Mouse (Mus musculus) small intestine, adult 10 weeks (tissue): Measurements from ENCODE around the gene Mvp. TPM values are rescaled to one million over a fixed set of nuclear protein-coding genes. Genes with fewer than 3 reads are reported as not detected.

ENCODE experiments used
- polyA plus RNA-seq: library from polyadenylated mRNA; stranded (reverse); fragments of 350-450 nt; fragmentation: Illumina TruSeq; extraction: RNeasy Lipid Tissue Mini Kit (QIAGEN cat#74804); gene quantifications from one replicate; pipeline ENCODE4 v1.2.3, GENCODE M21; 2014; ENCODE audit warnings: low replicate concordance

Gene Mvp
- 0.74 TPM for polyA plus RNA-seq

DNA sequence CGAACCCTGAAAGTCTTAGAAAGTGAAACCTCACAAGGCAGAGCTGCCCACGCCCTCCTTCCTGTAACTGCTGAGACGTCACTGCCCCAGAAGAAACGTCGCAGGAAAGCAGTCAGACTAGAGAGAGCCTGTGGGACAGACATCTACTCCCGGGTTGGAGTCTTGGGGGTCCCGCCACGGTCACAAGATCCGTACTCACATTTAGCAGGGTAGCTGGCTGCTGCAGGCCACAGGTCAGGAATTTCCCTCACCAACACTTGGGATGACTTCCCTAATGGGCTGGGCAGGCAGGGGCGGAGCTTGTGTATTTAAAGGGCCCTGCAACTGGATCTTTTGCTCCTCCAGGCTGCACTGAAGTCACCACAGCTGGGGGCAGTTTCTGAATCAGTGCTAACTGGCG is at the start of gene Mvp:
Gene Mvp, minus strand, starts transcription at position 302 of the 400 bp plus-strand sequence.

GRCm38 (mm10) chr7:127041851-127042672 is 27.6 kb upstream of the Mvp start, which contains the start of gene Kif22:
Kif22 (minus strand) TSS chr7:127042471.

GRCm38 (mm10) chr7:127026984-127027726 is 12.7 kb upstream of the Mvp start, which contains the start of gene Maz:
Maz (minus strand) TSS chr7:127027037.

DNA sequence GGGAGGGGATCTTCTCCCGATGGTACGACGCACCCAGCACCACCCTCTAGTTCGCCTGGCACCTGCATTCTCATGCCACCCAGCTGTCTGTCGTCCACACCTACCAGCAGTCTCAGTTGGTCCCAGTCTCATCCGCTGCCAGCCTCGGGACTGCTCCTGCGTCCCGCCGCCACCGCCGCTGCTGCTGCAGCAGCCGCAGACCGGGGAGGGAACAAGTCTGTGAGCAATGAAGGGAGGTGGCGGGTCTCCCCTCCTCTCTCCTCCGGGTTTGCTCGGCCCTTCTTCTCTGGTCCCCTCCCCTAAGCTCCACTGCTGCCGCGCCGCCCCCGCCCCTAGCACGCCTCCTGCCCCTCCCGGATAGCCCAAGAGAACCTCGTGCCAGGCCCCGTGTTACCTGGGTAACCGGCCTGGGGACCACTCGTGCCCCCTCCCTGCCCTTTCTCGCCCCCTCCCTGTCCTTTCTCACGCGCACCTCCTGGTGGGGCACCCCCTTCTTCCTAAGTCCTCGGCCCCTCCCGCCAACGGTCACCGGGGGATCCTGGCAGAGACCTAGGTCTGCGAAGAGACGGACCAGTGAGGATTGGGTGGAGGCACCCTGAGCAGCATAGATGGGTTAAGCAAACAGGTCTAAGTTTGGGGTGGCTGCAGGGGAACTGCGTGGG is 6.6 kb upstream of the Mvp start, which contains the start of the genes Gm42742 and Prrt2:
Gene Gm42742, minus strand, starts transcription at position 197 of the 662 bp plus-strand sequence.
Gene Prrt2, minus strand, starts transcription at position 311 of the 662 bp plus-strand sequence.

DNA sequence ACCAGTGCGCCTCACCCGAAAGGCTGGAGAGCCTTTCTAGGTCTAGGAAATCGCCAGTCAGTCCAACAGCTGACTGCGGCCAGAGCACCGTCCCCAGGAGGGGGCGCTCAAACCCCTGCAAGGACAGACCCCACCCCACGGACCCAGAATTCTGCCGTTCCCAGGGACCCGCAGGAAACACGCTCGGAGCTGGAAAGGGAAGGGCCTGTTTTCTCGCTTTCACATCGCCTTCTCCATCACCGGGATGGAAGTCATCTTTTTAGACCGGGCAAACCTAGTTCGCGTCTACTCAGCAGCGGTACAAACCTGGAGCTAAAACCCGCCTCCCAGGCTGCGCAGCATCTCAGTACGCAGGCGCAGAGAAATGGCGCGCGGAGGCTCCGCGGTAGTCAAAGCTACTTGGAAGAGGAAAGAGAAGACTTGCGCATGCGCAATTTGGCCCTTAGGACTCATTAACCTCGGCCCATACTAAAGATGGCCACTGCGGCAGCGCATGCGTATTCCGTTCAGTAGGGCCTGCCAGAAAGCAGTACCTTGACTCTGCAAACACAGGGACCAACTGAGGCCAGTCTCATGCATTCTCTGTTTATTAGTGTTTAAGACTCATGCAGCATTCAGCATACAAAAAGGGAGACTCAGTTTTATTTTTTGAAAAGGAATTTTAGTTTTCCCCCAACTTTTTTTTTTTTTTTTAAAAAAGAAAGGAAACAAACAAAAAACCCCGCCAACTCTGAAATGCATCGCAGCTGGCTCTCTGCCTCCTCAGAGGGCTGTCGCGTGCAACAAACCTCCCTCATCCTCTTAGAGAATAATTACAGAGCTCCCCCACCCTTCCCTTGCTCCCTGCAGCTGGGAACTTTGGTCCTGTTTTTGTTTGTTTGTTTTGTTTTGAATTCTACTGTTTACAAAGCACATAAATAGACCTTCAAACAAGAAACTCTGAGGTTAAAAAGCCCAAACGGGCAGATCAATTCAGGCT is 2.8 kb upstream of the Mvp start, which contains the start of gene Pagr1a:
Gene Pagr1a, minus strand, starts transcription at position 382 of the 979 bp plus-strand sequence.

DNA sequence TGATC is 1.9 kb upstream of the Mvp start, which contains the start of gene Pagr1b:
Gene Pagr1b, minus strand, starts transcription at position 4 of the 5 bp plus-strand sequence.

GRCm38 (mm10) chr7:126975950-126976866 is 38.2 kb downstream of the Mvp start, which contains the start of gene Cdiptos:
Cdiptos (minus strand) TSS chr7:126976098.

DNA sequence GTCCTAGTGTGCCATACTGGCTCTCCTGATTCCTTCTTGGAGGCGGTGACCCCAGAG is 38.7 kb downstream of the Mvp start, which contains the start of gene Cdipt:
Gene Cdipt, plus strand, starts transcription at position 22 of the 57 bp plus-strand sequence.

GRCm38 (mm10) chr7:126949793-126950646 is 64.4 kb downstream of the Mvp start, which contains the start of gene Sez6l2:
Sez6l2 (plus strand) TSS chr7:126950563.

DNA sequence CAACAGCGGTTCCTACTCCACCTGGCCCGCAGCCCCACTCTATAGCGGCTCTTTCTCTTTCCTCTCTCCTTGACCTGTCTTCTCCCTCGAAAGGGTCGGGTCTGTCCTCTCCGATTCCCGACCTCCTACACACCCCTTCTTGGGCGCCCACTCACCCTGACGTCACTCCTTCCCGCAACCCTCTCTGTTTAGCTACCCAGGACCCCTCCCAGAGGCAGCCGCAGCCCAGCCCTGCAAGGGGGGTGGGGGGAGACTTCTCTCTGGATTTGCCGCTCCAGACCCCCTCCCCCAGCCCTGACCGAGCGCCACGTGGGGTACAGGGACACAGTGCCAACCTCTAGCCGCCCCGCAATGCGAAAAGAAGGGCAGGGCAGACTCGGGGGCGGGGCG is 65.0 kb downstream of the Mvp start, which contains the start of gene Asphd1:
Gene Asphd1, minus strand, starts transcription at position 180 of the 390 bp plus-strand sequence.

Other genes with a start within 250 kb of the Mvp start
- gene Gdpd3, start 248.3 kb downstream of the Mvp start, polyA plus RNA-seq: 2.1 TPM
- gene Ypel3, start 237.7 kb downstream of the Mvp start, polyA plus RNA-seq: 5.8 TPM
- not detected for gene Tbx6, start 233.1 kb downstream of the Mvp start, polyA plus RNA-seq
- gene Ppp4c, start 222.1 kb downstream of the Mvp start, polyA plus RNA-seq: 24.4 TPM
- not detected for gene Fam57b, start 217.0 kb downstream of the Mvp start, polyA plus RNA-seq
- gene 4930451I11Rik, start 183.0 kb downstream of the Mvp start, polyA plus RNA-seq: not detected
- not detected for gene Doc2a, start 167.2 kb downstream of the Mvp start, polyA plus RNA-seq
- gene Hirip3, start 152.6 kb downstream of the Mvp start, polyA plus RNA-seq: 10.8 TPM
- gene Ino80e, start 152.2 kb downstream of the Mvp start, polyA plus RNA-seq: 2.2 TPM
- 4.1 TPM for gene Taok2, start 129.9 kb downstream of the Mvp start, polyA plus RNA-seq
- 5.0 TPM for gene Tmem219, start 91.7 kb downstream of the Mvp start, polyA plus RNA-seq
- 1.8 TPM for gene Kctd13, start 85.7 kb downstream of the Mvp start, polyA plus RNA-seq
- not detected for gene Asphd1, start 65.0 kb downstream of the Mvp start, polyA plus RNA-seq
- gene Sez6l2, start 64.1 kb downstream of the Mvp start, polyA plus RNA-seq: 0.78 TPM
- 15.7 TPM for gene Cdipt, start 38.7 kb downstream of the Mvp start, polyA plus RNA-seq
- gene Cdiptos, start 38.5 kb downstream of the Mvp start, polyA plus RNA-seq: 0.45 TPM
- not detected for gene Pagr1b, start 1.9 kb upstream of the Mvp start, polyA plus RNA-seq
- not detected for gene Pagr1a, start 2.7 kb upstream of the Mvp start, polyA plus RNA-seq
- 0.52 TPM for gene Gm42742, start 6.5 kb upstream of the Mvp start, polyA plus RNA-seq
- gene Prrt2, start 6.6 kb upstream of the Mvp start, polyA plus RNA-seq: not detected
- gene Maz, start 12.4 kb upstream of the Mvp start, polyA plus RNA-seq: 13.0 TPM
- gene Kif22, start 27.9 kb upstream of the Mvp start, polyA plus RNA-seq: 0.97 TPM
- gene Zg16, start 72.7 kb upstream of the Mvp start, polyA plus RNA-seq: 380 TPM
- gene AI467606, start 76.7 kb upstream of the Mvp start, polyA plus RNA-seq: 1.6 TPM
- 0.48 TPM for gene Qprt, start 107.6 kb upstream of the Mvp start, polyA plus RNA-seq
- 0.89 TPM for gene Spn, start 123.2 kb upstream of the Mvp start, polyA plus RNA-seq
- 9.1 TPM for gene Cd2bp2, start 181.4 kb upstream of the Mvp start, polyA plus RNA-seq
- gene Tbc1d10b, start 193.8 kb upstream of the Mvp start, polyA plus RNA-seq: 3.0 TPM
- gene Mylpf, start 194.3 kb upstream of the Mvp start, polyA plus RNA-seq: not detected
- 0.63 TPM for gene Zfp553, start 218.4 kb upstream of the Mvp start, polyA plus RNA-seq
- gene Sept1, start 218.5 kb upstream of the Mvp start, polyA plus RNA-seq: 1.5 TPM
- gene Zfp771, start 229.7 kb upstream of the Mvp start, polyA plus RNA-seq: not detected
- gene Dctpp1, start 246.1 kb upstream of the Mvp start, polyA plus RNA-seq: 0.78 TPM